Mouse (Mus musculus) liver, adult (tissue): ENCODE data around the gene Gm11634.

ENCODE experiments used
- GATA4 ChIP-seq: IDR thresholded peaks from 2 replicates; pipeline ENCODE4 v1.6.1; 2014; ENCODE audit warnings: mild to moderate bottlenecking, low read length; ENCODE audit not compliant: insufficient replicate concordance

Gm11634 gene

GRCm38 (mm10) chr11:101614116-101614515, 15.1 kb upstream of the Gm11634 start:
- TF ChIP-seq GATA4, result no peak

GRCm38 (mm10) chr11:101613596-101613995, 14.5 kb upstream of the Gm11634 start:
- no peak for TF ChIP-seq GATA4

- TF ChIP-seq GATA4, result no peak
These were observed 11.4 kb upstream of the Gm11634 start for GRCm38 (mm10) chr11:101610445-101610844.

- no peak for TF ChIP-seq GATA4
These were observed 5.1 kb upstream of the Gm11634 start for GRCm38 (mm10) chr11:101604116-101604515.

GRCm38 (mm10) chr11:101602491-101602890, 3.4 kb upstream of the Gm11634 start:
- TF ChIP-seq GATA4, result no peak

GRCm38 (mm10) chr11:101589989-101590624, 8.9 kb downstream of the Gm11634 start:
- TF ChIP-seq GATA4, result no peak

GRCm38 (mm10) chr11:101589444-101589843, 9.6 kb downstream of the Gm11634 start:
- no peak for TF ChIP-seq GATA4

- no peak for TF ChIP-seq GATA4
These were observed 10.2 kb downstream of the Gm11634 start for GRCm38 (mm10) chr11:101588868-101589267.

- no peak for TF ChIP-seq GATA4
These were observed 11.4 kb downstream of the Gm11634 start for GRCm38 (mm10) chr11:101587676-101588075.

- peak; percentile 92 for TF ChIP-seq GATA4
These were observed 13.3 kb downstream of the Gm11634 start for GRCm38 (mm10) chr11:101585805-101586204.

- no peak for TF ChIP-seq GATA4
These were observed 15.9 kb downstream of the Gm11634 start for GRCm38 (mm10) chr11:101583205-101583604.

GRCm38 (mm10) chr11:101582054-101583035, 16.7 kb downstream of the Gm11634 start, which contains the start of gene Tmem106a:
Tmem106a (plus strand) TSS chr11:101582242.
- no peak for TF ChIP-seq GATA4

- no peak for TF ChIP-seq GATA4
These were observed 17.8 kb downstream of the Gm11634 start for GRCm38 (mm10) chr11:101581081-101581764.

- no peak for TF ChIP-seq GATA4
These were observed 22.9 kb downstream of the Gm11634 start for GRCm38 (mm10) chr11:101576116-101576515.

- no peak for TF ChIP-seq GATA4
These were observed 30.6 kb downstream of the Gm11634 start for GRCm38 (mm10) chr11:101568421-101568820.

- no peak for TF ChIP-seq GATA4
These were observed 36.7 kb downstream of the Gm11634 start for GRCm38 (mm10) chr11:101562391-101562790.

- TF ChIP-seq GATA4, result peak; percentile 3; the same call in 1 of the 2 replicates
These were observed 42.1 kb downstream of the Gm11634 start for GRCm38 (mm10) chr11:101556954-101557353.
